Mouse (Mus musculus) spleen, postnatal 4 days (tissue): ENCODE results near the gene Minos1.

Experiments used
- DNase-seq, 2 experiments: peaks; one replicate each; pipeline ENCODE4 v3.0.0; 2022; ENCODE audit warnings: low spot score in 2 of 2

The Minos1 gene

DNA sequence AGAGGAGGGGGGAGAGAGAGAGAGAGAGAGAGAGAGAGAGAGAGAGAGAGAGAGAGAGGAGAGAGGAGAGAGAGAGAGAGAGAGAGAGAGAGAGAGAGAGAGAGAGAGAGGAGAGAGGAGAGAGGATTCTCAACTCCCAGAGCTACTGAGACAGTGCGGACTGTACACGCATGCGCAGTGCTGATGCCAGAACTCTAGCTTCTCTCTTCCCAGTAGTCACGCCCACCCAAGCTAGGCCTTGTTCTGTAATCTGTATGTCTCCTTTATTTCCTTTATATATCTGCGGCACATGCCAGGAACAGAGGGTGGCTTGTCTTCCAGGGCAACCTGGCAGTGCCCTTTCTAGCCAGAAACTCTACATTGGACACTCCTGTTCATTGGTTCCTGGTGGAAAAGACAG is 66.1 kb downstream of the Minos1 start:
- DNase-seq, result no peak

DNA sequence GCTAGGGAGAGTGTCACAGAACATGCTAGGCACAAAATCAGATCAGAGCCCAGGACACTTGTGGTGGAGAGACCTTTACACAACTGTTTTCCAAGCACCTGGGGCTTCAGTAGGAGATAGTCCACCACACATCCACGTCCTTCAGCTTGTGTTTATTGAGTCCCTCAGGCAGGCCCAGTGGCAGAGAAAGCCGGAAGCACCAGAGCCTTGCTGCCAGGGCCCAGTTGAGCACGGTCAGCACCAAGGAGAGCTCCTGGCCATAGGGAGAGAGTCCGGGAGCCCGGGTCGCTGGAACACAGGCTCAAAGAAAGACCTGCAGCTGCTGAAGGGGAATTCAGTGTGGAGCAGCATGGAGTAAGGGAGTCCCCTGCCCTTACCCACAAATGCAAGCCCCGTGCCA is 71.3 kb downstream of the Minos1 start:
- DNase-seq, result no peak

DNA sequence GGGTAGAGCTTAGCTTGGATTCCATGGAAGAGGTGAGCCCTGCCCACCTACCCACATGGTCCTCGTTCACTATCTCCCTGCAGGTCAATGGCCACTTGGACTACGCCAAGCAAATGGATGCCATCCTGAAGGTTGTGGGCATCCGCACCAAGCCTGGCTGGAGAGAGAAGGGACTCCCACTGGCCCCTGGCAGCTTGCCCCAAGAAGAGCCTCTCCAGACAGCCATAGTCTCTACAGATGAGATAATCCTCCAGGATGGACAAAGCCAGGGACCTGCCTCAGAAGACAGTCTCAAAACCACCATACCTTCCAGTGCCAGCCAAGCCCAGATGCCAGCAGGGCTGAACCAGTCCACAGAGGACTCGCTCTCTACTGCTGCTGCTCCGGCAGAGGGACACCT is 72.9 kb downstream of the Minos1 start:
- DNase-seq, result no peak

DNA sequence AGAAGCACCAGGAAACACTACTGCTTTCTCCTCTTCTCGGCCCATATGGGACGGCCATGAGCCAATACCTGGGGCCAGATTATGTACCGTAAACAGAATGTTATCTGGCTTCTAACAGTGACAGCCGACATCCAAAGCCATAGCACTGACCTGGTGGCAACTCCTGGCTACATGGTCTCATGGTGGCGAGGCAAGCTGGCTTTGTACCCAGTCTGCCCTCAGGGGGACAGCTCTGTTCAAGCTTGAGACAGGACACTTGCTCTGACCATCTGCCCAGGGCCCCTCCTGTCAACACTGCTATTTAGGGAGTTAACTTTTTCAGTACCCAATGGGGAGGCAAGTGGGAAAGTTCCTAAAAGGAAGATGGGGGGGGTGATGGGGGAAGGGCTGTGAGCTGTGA is 73.6 kb downstream of the Minos1 start:
- DNase-seq, result no peak

DNA sequence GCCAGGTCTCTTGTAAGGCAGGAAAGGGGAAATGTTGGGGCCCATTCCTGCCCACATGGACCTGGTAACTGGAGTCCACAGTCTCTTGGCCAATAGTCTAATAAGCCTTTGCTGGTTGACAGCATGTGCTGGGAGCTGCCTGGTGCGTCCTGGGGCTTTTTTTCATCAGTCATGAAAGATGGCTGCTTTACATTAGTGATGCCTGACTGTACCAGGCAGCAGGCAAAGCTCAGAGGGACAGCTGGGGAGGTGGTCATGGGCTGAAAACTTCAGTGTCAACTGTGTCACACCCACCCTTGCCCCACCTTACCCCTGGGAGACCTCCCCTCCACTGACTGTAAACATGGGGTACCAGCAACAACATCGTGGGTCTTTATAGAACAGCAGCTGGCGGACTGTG is 75.2 kb downstream of the Minos1 start:
- DNase-seq, result no peak

DNA sequence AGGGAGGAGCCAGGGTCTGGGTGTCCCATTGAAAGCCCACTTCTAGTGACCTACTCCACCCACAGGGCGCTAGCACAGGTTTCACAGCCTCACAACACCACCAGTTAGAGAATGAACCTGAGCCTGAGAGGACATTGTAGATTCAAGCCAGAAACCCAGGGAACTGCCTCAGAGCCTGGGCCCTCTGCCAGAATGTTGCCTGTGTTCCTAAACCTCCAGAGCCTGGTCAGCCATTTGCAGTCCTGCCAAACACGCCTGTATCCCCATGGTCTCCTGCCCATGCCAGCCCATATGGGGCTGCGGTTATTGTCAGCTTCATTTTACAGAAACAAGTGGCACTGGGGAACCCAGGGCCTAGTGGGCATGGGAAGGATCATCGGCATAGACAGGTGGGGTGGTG is 75.6 kb downstream of the Minos1 start:
- no peak for DNase-seq

DNA sequence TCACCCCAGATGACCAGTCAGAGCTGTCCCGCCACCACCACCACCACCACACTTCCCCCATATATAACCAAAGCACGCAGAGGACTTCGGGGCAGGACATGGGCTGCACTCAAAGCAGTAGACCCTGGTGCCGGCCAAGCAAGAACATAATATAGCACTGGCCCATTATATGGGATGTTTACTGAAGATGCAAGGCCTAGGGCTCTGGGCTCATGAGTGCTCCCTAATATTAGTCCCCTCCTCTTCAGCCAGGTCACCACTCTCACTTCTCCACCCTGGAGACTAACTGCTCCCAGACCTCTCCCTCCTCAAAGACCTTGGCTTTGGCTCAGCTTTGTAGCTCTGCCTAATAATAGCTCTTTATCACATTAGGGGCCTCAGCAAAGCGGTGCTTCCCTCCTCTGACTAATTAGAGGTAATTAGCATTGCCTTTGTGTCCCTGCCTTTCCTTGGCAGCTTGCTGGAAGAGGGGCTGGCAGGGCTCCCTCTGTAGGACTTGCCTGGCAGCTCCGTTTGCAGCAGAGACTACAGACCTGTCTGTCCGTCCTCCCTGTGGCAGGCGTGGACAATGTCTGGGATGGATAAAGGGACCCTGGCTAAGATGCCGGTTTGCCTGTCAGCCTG is 76.5 kb downstream of the Minos1 start:
- no peak for DNase-seq

DNA sequence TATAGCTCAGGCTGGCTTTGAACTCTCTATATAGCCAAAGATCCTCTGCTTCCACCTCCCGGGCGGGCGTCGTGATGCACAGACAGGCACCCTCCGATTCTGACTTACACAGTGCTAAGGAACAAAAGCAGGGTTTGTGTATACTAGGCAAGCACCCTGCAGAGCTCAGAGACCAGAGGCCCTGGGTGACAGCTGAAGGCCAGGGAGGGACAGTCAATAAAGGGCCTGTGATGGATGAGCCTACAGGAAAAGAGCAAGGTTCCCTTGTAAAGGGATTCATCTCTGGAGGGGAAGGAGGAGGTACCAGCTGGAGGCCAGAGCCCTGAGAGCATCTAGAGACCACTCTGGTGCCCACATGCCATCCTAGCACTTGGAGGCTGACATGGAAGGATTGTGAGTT is 77.5 kb downstream of the Minos1 start:
- DNase-seq, result no peak

DNA sequence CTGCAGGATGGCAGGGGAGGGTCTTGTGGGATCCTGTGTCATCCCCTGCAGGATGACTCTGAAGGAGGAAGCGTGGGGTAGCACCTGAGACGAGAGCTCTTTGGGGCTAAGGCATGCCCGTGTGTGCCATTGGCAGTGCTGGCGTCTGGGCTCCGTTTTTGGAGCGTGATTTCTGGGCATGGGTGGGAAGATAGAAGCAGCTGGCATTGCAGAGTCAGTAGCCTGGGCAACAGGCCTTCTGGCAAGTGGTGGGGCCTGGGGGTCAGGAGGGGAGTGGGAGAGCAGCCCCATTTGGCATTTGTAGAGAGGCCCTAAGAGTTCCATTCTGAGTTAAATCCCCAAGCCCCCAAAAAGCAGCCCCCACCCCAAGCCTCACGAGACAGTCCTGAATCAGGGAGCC is 78.1 kb downstream of the Minos1 start:
- no peak for DNase-seq
